Mouse (Mus musculus) ES-E14 (cell line): Measurements from ENCODE around the gene Acvr1b.

Experiments used
- CHD2 ChIP-seq: IDR thresholded peaks from 2 replicates; pipeline ENCODE4 v1.6.1; 2014; ENCODE audit warnings: mild to moderate bottlenecking, low read depth, low read length, inconsistent platforms
- HCFC1 ChIP-seq: IDR thresholded peaks from 2 replicates; pipeline ENCODE4 v1.6.1; 2012; ENCODE audit warnings: low read length, inconsistent platforms, borderline replicate concordance; ENCODE audit not compliant: insufficient read depth
- ZC3H11A ChIP-seq: IDR thresholded peaks from 2 replicates; pipeline ENCODE4 v1.6.1; 2012; ENCODE audit warnings: low read depth, mild to moderate bottlenecking, inconsistent platforms, low read length, borderline replicate concordance

- TF ChIP-seq HCFC1 (no peak), CHD2 (no peak), ZC3H11A (no peak)
These were observed 27.5 kb downstream of the Acvr1b start for GRCm38 (mm10) chr15:101201414-101201813.
